Mouse (Mus musculus): Measurements from ENCODE around the gene Olfr1177-ps. TPM values are rescaled to one million over a fixed set of nuclear protein-coding genes. Genes with fewer than 3 reads are reported as not detected.

The Olfr1177-ps gene
- not detected for total RNA-seq (2021)
- long read RNA-seq, experiment 1, result 0 reads
- long read RNA-seq, experiment 2, result 0 reads

DNA sequence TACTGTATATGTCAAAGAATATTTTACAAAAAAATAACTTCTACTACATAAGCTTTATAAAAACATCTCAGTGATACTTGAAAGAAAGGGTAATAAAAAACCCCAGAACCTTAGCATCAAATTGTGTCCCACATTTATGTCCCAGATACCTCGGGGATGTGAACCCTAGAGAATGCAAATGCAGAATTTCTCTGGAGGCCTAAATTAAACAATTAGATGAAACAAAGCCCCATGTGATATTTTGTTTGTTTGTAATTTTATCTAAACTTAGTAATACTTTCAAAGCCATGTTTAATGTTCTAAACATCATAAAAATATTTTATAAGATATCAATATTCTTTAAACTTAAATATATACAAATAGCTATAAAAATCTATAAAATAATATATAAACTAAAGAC, at the start of gene Olfr1177-ps:
TSS of gene Olfr1177-ps (minus strand) at position 101 of the 400 bp plus-strand sequence.
- DNase-seq (ENCODE audit: low spot score in 2 of 2), result no peak

DNA sequence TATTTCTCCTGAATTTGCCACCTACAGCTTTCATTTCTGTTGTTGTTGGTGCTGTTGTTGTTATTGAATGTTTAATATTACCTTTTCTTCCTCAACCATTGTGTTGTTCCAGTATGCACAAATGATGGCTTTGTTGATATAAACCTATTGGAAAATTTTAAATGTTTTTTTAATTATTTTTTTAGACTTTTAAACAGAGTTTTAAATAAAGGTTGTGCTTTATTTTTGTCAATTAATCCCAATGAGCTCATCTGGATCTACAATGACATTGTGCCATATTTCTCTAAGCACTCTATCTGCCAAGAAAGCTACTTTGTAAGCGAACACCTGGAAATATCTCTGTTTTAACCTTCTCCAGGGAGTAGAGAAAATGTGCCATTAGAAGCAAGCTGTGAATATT, 40.5 kb upstream of the Olfr1177-ps start, which contains the start of gene Olfr1178:
TSS of gene Olfr1178 (plus strand) at position 301 of the 400 bp plus-strand sequence.
- DNase-seq (ENCODE audit: low spot score in 2 of 2), result no peak

DNA sequence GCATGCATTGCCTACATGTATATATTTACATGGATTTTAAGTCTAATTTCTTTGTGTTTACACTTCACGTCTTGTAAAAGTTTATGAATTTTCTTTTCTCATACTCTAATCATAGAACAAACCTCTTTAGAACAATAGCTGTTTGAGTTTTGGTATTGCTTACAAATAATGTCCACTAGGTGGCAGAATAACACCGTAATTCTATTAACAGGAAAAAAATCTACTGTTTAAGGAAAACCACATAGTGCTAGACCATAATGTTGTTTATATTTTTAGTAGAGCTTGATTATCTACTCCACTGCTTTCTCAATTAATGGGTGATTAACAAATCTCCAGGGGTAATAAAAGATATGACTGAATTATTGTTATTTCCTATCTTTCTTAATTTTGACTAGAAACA, 10.0 kb upstream of the Olfr1177-ps start:
- peak in 1 of 2 experiments; percentile 42 for DNase-seq (ENCODE audit: low spot score in 2 of 2)

DNA sequence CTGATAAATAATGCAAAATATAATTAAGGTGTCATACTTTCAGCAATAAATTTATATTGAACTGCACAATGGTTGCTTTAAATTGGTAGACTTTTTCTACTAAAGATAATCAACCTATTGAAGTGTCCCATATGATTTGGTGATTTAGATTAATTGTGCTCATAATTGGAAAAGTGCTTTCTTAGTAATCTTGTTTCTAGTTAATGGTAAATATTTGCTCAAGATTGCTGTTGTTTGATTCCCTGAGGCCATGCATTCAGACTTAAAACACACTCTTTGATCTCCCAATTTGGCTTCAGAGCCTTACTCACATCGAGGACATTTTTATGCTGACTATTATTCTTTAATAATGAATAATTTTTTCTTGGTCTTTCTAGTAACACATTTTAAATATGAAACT, 9.9 kb downstream of the Olfr1177-ps start, which contains the start of gene Olfr1176:
TSS of gene Olfr1176 (plus strand) at position 301 of the 400 bp plus-strand sequence.
- DNase-seq (ENCODE audit: low spot score in 2 of 2), result no peak

DNA sequence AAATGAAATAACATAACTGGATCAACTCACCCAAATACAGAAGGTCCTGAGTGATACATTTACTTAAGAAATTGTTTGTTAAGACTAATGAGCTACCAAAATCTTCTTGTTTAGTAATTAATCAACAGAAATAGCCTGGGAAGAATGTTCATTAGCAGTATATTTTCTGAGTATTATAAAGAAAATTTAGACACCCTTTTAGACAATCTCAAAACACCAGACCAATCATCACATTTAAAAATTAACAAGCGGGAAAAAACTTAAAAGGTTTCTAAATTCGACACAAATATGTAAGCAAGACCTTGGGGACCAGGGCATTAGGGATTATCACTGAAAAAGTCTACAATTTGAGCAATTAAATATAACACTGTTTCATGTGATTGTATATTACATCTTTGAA, 19.2 kb downstream of the Olfr1177-ps start, which contains the start of gene Olfr1175-ps:
TSS of gene Olfr1175-ps (minus strand) at position 101 of the 400 bp plus-strand sequence.
- no peak for DNase-seq (ENCODE audit: low spot score in 2 of 2)

DNA sequence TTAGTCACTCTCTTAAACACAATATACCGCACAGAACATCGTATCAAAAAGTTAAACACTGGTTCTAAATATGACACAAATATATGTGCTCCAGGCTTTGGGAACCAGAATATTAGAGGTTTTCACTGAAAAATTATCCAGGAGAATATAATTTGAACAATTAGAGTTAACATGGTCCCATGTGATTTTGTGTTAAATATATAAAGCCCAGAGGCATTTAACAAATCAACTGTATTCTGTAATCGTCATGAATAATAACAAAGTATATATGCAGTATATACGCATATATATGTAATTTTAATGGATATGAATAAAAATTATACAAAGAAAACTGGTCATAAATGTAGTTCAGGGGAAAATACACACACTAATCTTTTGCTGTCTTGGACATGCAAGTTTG, 31.3 kb downstream of the Olfr1177-ps start, which contains the start of gene Olfr1174-ps:
TSS of gene Olfr1174-ps (minus strand) at position 101 of the 400 bp plus-strand sequence.
- no peak for DNase-seq (ENCODE audit: low spot score in 2 of 2)

Other genes starting within 250 kb of the Olfr1177-ps start
- gene Olfr1166, start 218.2 kb downstream of the Olfr1177-ps start, total RNA-seq (2021), result not detected
- gene Olfr1167, start 191.3 kb downstream of the Olfr1177-ps start, total RNA-seq (2021), result not detected
- gene Olfr1168, start 164.6 kb downstream of the Olfr1177-ps start, total RNA-seq (2021), result not detected
- gene Olfr1170, start 118.2 kb downstream of the Olfr1177-ps start, total RNA-seq (2021), result not detected
- gene Olfr1173, start 66.6 kb downstream of the Olfr1177-ps start, total RNA-seq (2021), result not detected
- not detected for gene Olfr1174-ps, start 31.4 kb downstream of the Olfr1177-ps start, total RNA-seq (2021)
- not detected for gene Olfr1175-ps, start 19.3 kb downstream of the Olfr1177-ps start, total RNA-seq (2021)
- gene Olfr1176, start 9.8 kb downstream of the Olfr1177-ps start, total RNA-seq (2021), result not detected
- not detected for gene Olfr1178, start 40.6 kb upstream of the Olfr1177-ps start, total RNA-seq (2021)
- not detected for gene Olfr1179, start 60.0 kb upstream of the Olfr1177-ps start, total RNA-seq (2021)
- not detected for gene Olfr1180, start 72.7 kb upstream of the Olfr1177-ps start, total RNA-seq (2021)
- gene Olfr1181, start 79.7 kb upstream of the Olfr1177-ps start, total RNA-seq (2021), result not detected
- not detected for gene Gm13757, start 102.6 kb upstream of the Olfr1177-ps start, total RNA-seq (2021)
- not detected for gene Olfr1183, start 108.4 kb upstream of the Olfr1177-ps start, total RNA-seq (2021)
- gene Olfr1184, start 137.1 kb upstream of the Olfr1177-ps start, total RNA-seq (2021), result not detected
- gene Olfr1185-ps1, start 146.8 kb upstream of the Olfr1177-ps start, total RNA-seq (2021), result not detected
- gene Olfr1186, start 172.1 kb upstream of the Olfr1177-ps start, total RNA-seq (2021), result not detected
- gene Olfr1188, start 210.4 kb upstream of the Olfr1177-ps start, total RNA-seq (2021), result not detected
- not detected for gene Olfr1189, start 240.0 kb upstream of the Olfr1177-ps start, total RNA-seq (2021)